Mouse (Mus musculus) intestine, embryonic 16.5 days (tissue): ENCODE results near the gene Slc4a1. TPM values are rescaled to one million over a fixed set of nuclear protein-coding genes. Genes with fewer than 3 reads are reported as not detected.

Experiments
- ATAC-seq: fragments of 200-750 bp; cut with Nextera tagmentation; 2 replicates; pipeline ENCODE4 v1.8.0; 2017; ENCODE audit warnings: moderate TSS enrichment, moderate library complexity
- H3K27ac ChIP-seq: fragments of 300-500 bp; sonication (generic); 2 replicates; pipeline ENCODE4 v1.5.1; 2014; ENCODE audit warnings: mild to moderate bottlenecking, low read length
- H3K27me3 ChIP-seq: fragments of 300-500 bp; sonication (generic); replicated peaks from 2 replicates; pipeline ENCODE4 v1.6.1; 2014; ENCODE audit warnings: low read length, control low read depth, mixed read lengths; ENCODE audit not compliant: control insufficient read depth, insufficient read depth
- H3K36me3 ChIP-seq: fragments of 300-500 bp; sonication (generic); 2 replicates; pipeline ENCODE4 v1.6.1; 2014; ENCODE audit warnings: low read length, control low read depth; ENCODE audit not compliant: control insufficient read depth, insufficient read depth
- H3K4me1 ChIP-seq: fragments of 300-500 bp; sonication (generic); 2 replicates; pipeline ENCODE4 v1.6.1; 2014; ENCODE audit warnings: low read length, control low read depth, mixed read lengths; ENCODE audit not compliant: control insufficient read depth, insufficient read depth
- H3K4me2 ChIP-seq: fragments of 300-500 bp; sonication (generic); 2 replicates; pipeline ENCODE4 v1.6.1; 2014; ENCODE audit warnings: low read depth, low read length, control low read depth
- H3K4me3 ChIP-seq: fragments of 300-500 bp; sonication (generic); 2 replicates; pipeline ENCODE4 v1.5.1; 2014; ENCODE audit warnings: mild to moderate bottlenecking, low read length
- H3K9ac ChIP-seq: fragments of 300-500 bp; sonication (generic); 2 replicates; pipeline ENCODE4 v1.6.1; 2014; ENCODE audit warnings: low read depth, low read length
- H3K9me3 ChIP-seq: fragments of 300-500 bp; sonication (generic); 2 replicates; pipeline ENCODE4 v1.6.1; 2016; ENCODE audit warnings: low read length, control low read depth; ENCODE audit not compliant: control insufficient read depth
- WGBS: fragments of 180-500 bp; shearing (Covaris S2); extraction: QIAGEN DNeasy Blood & Tissue Kit; methylation state at CpG from one replicate; pipeline ENCODE4 v1.1.7; 2014; 5-methylcytosine and 5-hydroxymethylcytosine counted together
- polyA plus RNA-seq: library from polyadenylated mRNA; unstranded; fragments of >200 nt; fragmentation: Nextera tagmentation; extraction: Ambion mirVana; gene quantifications from 2 replicates; pipeline ENCODE4 v1.2.1, GENCODE M21; 2015

Gene Slc4a1
- polyA plus RNA-seq, 1 experiment from 2014 or later, result 19.3 TPM

GRCm38 (mm10) chr11:102317901-102318575, 48.0 kb downstream of the Slc4a1 start:
- peak; percentile 67 for ATAC-seq
- Histone ChIP-seq H3K4me1 (peaks cover 15% of the 10 kb centered on the region), H3K36me3 (peaks cover 12% of the 10 kb centered on the region), H3K27ac (peak overlapping the region; percentile 99), H3K9ac (peak overlapping the region; percentile 100), H3K9me3 (no peaks in the 10 kb centered on the region), H3K4me2 (peak overlapping the region; percentile 96), H3K27me3 (no peaks in the 10 kb centered on the region), H3K4me3 (peak overlapping the region; percentile 99)
- under 1% methylated on average over 42 of the region's 77 CpGs for WGBS

DNA sequence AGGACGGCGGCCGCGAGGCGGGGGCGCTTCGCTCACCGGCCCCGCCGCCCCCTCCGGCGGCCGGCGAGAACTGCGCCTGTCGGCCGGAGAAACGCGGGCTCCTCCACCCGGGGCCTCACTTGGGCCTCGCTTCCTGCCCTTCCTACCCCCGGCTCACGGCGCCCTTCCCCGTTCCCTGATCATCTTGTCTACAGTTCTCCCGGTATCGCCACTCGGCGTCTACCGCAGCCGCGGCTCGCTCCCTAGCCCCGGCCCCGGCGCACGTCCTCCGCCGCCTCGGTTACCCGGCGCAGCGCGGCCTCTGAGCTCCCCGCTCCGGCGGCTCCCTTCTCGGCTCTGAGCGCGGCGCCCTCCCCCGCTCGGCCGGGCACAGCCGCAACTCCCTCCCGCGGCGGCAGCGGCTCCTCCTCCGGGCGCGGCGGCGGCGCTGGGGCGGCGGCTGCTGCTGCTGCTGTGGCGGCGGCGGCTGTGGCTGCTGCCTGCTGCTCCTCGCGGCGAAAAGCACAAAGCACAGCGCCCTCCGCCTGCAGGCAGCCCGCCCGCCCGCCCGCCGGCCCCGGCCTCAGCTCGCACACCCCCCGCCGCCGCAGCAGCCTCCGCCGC, 48.6 kb downstream of the Slc4a1 start:
- H3K4me2 ChIP-seq, result peak overlapping the region; percentile 32
- peak overlapping the region; percentile 100 for H3K9ac ChIP-seq
- no peaks in the 10 kb centered on the region for H3K9me3 ChIP-seq
- no peaks in the 10 kb centered on the region for H3K27me3 ChIP-seq
- 0% methylated on average over 72 of the region's 87 CpGs for WGBS
- peak; percentile 27 for ATAC-seq
- H3K4me1 ChIP-seq, result peaks cover 15% of the 10 kb centered on the region
- H3K4me3 ChIP-seq, result peak overlapping the region; percentile 99
- peak overlapping the region; percentile 99 for H3K27ac ChIP-seq
- H3K36me3 ChIP-seq, result peaks cover 16% of the 10 kb centered on the region

GRCm38 (mm10) chr11:102316572-102317297, 49.3 kb downstream of the Slc4a1 start:
- H3K27ac ChIP-seq, result peak overlapping the region; percentile 99
- H3K4me1 ChIP-seq, result peaks cover 15% of the 10 kb centered on the region
- peak overlapping the region; percentile 100 for H3K9ac ChIP-seq
- H3K4me2 ChIP-seq, result peak overlapping the region; percentile 93
- under 1% methylated on average over 57 of the region's 80 CpGs for WGBS
- H3K9me3 ChIP-seq, result no peaks in the 10 kb centered on the region
- peak overlapping the region; percentile 99 for H3K4me3 ChIP-seq
- ATAC-seq, result peak; percentile 43
- no peaks in the 10 kb centered on the region for H3K27me3 ChIP-seq
- peaks cover 16% of the 10 kb centered on the region for H3K36me3 ChIP-seq

- WGBS, result 12% methylated on average over 14 of the region's 14 CpGs
- Histone ChIP-seq H3K4me2 (peak overlapping the region; percentile 93), H3K4me3 (peak overlapping the region; percentile 99), H3K9ac (peak overlapping the region; percentile 100), H3K9me3 (no peaks in the 10 kb centered on the region), H3K27me3 (no peaks in the 10 kb centered on the region), H3K36me3 (peaks cover 16% of the 10 kb centered on the region), H3K27ac (peak overlapping the region; percentile 99), H3K4me1 (peaks cover 20% of the 10 kb centered on the region)
- no peak for ATAC-seq
Observed at GRCm38 (mm10) chr11:102315690-102316571, 50.1 kb downstream of the Slc4a1 start.

GRCm38 (mm10) chr11:102314321-102314720, 51.7 kb downstream of the Slc4a1 start:
- Histone ChIP-seq H3K4me2 (no peak overlapping the region), H3K9ac (no peak overlapping the region), H3K27ac (no peak overlapping the region), H3K4me1 (peaks cover 33% of the 10 kb centered on the region), H3K36me3 (peaks cover 16% of the 10 kb centered on the region), H3K9me3 (no peaks in the 10 kb centered on the region), H3K4me3 (no peak overlapping the region), H3K27me3 (no peaks in the 10 kb centered on the region)
- 77% methylated on average over 12 of the region's 12 CpGs for WGBS
- ATAC-seq, result no peak

DNA sequence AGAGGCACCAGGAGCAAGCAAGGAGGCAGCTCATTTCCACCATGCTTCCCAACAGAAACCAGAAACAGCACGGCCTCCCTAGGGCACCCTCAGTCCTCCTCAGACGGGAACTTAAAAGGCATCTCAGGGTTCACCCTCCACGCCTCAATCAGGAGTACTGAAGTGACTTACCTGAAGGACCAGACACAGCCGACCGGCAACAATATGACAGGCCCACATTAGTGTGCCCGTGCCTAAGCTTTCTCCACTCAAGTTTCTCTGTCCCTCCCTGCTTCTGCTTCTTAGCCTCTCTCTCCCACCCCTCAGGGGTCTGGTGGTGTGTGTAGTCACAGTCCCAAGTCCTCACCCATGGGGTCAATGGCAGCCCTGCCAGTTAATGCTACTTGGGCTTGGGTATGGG, 53.4 kb downstream of the Slc4a1 start:
- H3K4me2 ChIP-seq, result no peak overlapping the region
- H3K36me3 ChIP-seq, result peaks cover 19% of the 10 kb centered on the region
- no peak for ATAC-seq
- H3K27me3 ChIP-seq, result no peaks in the 10 kb centered on the region
- no peak overlapping the region for H3K9ac ChIP-seq
- H3K9me3 ChIP-seq, result no peaks in the 10 kb centered on the region
- no peak overlapping the region for H3K4me3 ChIP-seq
- peaks cover 39% of the 10 kb centered on the region for H3K4me1 ChIP-seq
- H3K27ac ChIP-seq, result no peak overlapping the region
- 83% methylated on average over 6 of the region's 6 CpGs for WGBS

GRCm38 (mm10) chr11:102311966-102312365, 54.0 kb downstream of the Slc4a1 start:
- Histone ChIP-seq H3K36me3 (peaks cover 25% of the 10 kb centered on the region), H3K4me3 (no peak overlapping the region), H3K9me3 (no peaks in the 10 kb centered on the region), H3K27me3 (no peaks in the 10 kb centered on the region), H3K4me1 (peaks cover 39% of the 10 kb centered on the region), H3K9ac (no peak overlapping the region), H3K4me2 (no peak overlapping the region), H3K27ac (no peak overlapping the region)
- WGBS, result 92% methylated on average over 4 of the region's 4 CpGs
- ATAC-seq, result no peak

- Histone ChIP-seq H3K9me3 (no peaks in the 10 kb centered on the region), H3K4me2 (peak overlapping the region; percentile 78), H3K36me3 (peaks cover 33% of the 10 kb centered on the region), H3K9ac (peak overlapping the region; percentile 65), H3K4me1 (peaks cover 36% of the 10 kb centered on the region), H3K27ac (peak overlapping the region; percentile 51), H3K4me3 (peak overlapping the region; percentile 11; the same call in 1 of the 2 replicates), H3K27me3 (no peaks in the 10 kb centered on the region)
- WGBS, result 48% methylated on average over 36 of the region's 38 CpGs
- 0 out of 2 replicates have a peak, but pooled peaks have one; percentile 8 for ATAC-seq
Observed at GRCm38 (mm10) chr11:102310768-102311695, 55.0 kb downstream of the Slc4a1 start.
